Mouse (Mus musculus) kidney, adult 2 months (tissue): ENCODE results near the gene Gm2a. TPM values are rescaled to one million over a fixed set of nuclear protein-coding genes. Genes with fewer than 3 reads are reported as not detected.
"Not testable (repeated sequence)": the region's sequence is repeated elsewhere in the genome, so short reads cannot be mapped to it uniquely, and the experiment has no call there.

Experiments used
- DNase-seq: peaks from one replicate; pipeline ENCODE4 v3.0.0; 2021
- H3K27ac ChIP-seq: fragments of 200-500 bp; 2 replicates; pipeline ENCODE4 v1.5.1; 2012; ENCODE audit warnings: low read depth, low read length, control low read depth, inconsistent platforms; ENCODE audit not compliant: insufficient read depth
- H3K27me3 ChIP-seq: fragments of 200-500 bp; replicated peaks from 2 replicates; pipeline ENCODE4 v1.6.1; 2012; ENCODE audit warnings: mild to moderate bottlenecking, moderate library complexity, low read length, inconsistent platforms; ENCODE audit not compliant: control insufficient read depth, insufficient read depth
- H3K36me3 ChIP-seq: fragments of 200-500 bp; 2 replicates; pipeline ENCODE4 v1.6.1; 2012; ENCODE audit warnings: mild to moderate bottlenecking, moderate library complexity, low read length, inconsistent platforms; ENCODE audit not compliant: control insufficient read depth, insufficient read depth
- H3K4me1 ChIP-seq: fragments of 200-500 bp; 2 replicates; pipeline ENCODE4 v1.6.1; 2011; ENCODE audit warnings: low read length; ENCODE audit not compliant: control insufficient read depth, insufficient read depth
- H3K4me3 ChIP-seq: fragments of 200-500 bp; 2 replicates; pipeline ENCODE4 v1.5.1; 2011; ENCODE audit warnings: mild to moderate bottlenecking, low read depth, low read length, control low read depth; ENCODE audit not compliant: insufficient read depth
- CTCF ChIP-seq: fragments of 200-500 bp; conservative IDR thresholded peaks from 2 replicates; pipeline ENCODE4 v1.5.1; 2011; ENCODE audit warnings: low read depth, mild to moderate bottlenecking, control low read depth, low read length, moderate library complexity, mixed read lengths; ENCODE audit not compliant: insufficient read depth, insufficient read length
- POLR2A ChIP-seq: fragments of 200-500 bp; IDR thresholded peaks from one replicate; pipeline ENCODE4 v1.6.1; 2011; ENCODE audit warnings: low read depth, low read length, control low read depth
- WGBS: fragments of 180-500 bp; shearing (Covaris S2); methylation state at CpG from one replicate; pipeline ENCODE4 v1.1.7; 2018; 5-methylcytosine and 5-hydroxymethylcytosine counted together
- polyA plus RNA-seq: library from polyadenylated mRNA; depleted of rRNA; stranded (reverse); fragments of >200 nt; gene quantifications from 2 replicates; pipeline ENCODE4 v1.2.3, GENCODE M21; 2012

The Gm2a gene
- polyA plus RNA-seq, 1 experiment = 216 TPM

DNA sequence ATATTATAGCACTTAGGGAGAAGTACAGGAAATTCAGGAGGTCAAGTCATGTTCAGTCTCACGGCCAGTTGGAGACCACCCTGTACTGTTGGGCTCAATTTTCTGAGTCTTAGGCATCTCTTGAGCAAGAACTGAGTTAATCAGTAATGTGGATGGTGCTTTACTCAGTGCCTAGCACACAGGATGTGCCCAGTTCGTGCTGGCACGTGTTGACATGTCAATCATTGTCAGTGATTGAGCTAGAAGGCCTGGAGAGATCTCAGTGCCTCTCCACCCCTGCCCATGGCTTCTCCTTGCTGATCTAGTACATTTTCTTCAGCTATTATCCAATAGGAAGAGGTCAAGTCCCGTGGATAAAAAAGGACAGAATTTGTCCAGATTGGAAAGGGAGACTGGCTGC is 7.5 kb downstream of the Gm2a start:
- DNase-seq = peak; percentile 94
- Histone ChIP-seq H3K27ac (peak overlapping the region; percentile 69), H3K36me3 (no peaks in the 10 kb centered on the region; the same call in 1 of the 2 replicates), H3K4me3 (no peak overlapping the region), H3K27me3 (no peaks in the 10 kb centered on the region), H3K4me1 (peaks cover 16% of the 10 kb centered on the region; the same call in 1 of the 2 replicates)
- TF ChIP-seq CTCF (no peak), POLR2A (no peak)
- 41% methylated on average over 4 of the region's 4 CpGs for WGBS

DNA sequence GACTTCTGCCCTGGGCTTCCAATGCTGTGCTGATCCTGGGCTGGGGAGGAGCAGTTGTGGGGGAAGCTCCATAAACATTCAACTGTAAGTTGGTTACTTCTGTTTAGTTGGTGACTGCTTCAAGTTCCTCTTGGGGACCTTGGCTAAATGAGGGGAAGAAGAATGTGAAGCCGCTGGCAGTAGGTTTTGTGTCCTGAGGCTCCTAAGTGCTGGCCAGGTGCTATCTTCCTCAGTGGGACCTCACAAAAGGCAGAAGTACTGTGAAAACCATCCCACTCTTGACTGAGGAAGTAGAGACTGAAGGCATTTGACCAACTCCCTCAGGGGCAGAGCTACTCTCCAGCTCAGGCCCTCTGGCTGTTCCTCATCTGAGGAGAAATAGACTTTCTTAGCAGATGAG is 8.7 kb downstream of the Gm2a start:
- WGBS = 97% methylated on average over 1 of the region's 1 CpGs
- H3K4me1 ChIP-seq = peaks cover 16% of the 10 kb centered on the region; the same call in 1 of the 2 replicates

DNA sequence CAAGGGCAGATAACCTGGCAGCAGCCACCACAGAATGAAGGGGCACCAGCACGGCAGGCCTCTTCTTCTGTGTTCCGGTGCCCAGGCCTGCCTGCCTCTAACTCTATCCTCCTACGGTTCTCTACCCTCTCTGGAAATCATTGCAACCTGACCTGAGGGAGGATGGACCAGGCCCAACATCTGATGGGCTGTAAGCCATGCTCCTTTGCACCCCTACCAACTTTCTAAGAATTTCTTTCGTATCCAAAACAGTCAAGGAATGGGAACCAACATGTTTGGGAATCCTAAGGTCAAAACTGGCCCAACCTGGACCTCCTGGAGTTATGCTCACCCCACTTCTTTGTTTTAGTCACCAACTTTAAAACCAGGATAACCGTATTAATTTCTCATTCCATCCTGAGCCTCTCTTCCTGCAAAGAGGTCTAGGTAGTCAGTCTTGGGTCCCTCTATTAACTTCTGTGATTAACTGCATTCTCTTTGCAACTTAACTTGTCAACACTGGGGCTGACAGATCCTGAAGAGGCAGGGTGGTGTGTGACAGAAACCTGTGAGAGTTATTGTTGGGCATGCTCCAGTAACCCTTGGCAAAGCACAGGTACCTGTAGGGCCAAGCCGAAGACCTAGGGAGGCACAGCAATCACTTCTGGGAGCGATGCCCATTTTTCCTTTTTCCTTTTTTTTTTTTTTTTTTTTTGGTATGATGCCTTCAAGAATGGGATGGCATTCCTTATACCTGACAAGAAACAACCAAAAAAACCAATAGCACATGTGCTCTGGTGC is 11.8 kb downstream of the Gm2a start:
- peak; percentile 57 for DNase-seq
- peaks cover 7% of the 10 kb centered on the region; the same call in 1 of the 2 replicates for H3K4me1 ChIP-seq
- H3K27me3 ChIP-seq = no peaks in the 10 kb centered on the region
- no peaks in the 10 kb centered on the region; the same call in 1 of the 2 replicates for H3K36me3 ChIP-seq
- 72% methylated on average over 7 of the region's 7 CpGs for WGBS
- TF ChIP-seq POLR2A (no peak), CTCF (no peak)
- no peak overlapping the region for H3K4me3 ChIP-seq
- no peak overlapping the region for H3K27ac ChIP-seq

More for the DNA sequence above, 8.7 kb downstream of the Gm2a start:
- TF ChIP-seq POLR2A (no peak), CTCF (no peak)
- H3K4me3 ChIP-seq = no peak overlapping the region
- H3K27ac ChIP-seq = no peak overlapping the region
- no peaks in the 10 kb centered on the region for H3K27me3 ChIP-seq
- no peak for DNase-seq
- no peaks in the 10 kb centered on the region; the same call in 1 of the 2 replicates for H3K36me3 ChIP-seq

DNA sequence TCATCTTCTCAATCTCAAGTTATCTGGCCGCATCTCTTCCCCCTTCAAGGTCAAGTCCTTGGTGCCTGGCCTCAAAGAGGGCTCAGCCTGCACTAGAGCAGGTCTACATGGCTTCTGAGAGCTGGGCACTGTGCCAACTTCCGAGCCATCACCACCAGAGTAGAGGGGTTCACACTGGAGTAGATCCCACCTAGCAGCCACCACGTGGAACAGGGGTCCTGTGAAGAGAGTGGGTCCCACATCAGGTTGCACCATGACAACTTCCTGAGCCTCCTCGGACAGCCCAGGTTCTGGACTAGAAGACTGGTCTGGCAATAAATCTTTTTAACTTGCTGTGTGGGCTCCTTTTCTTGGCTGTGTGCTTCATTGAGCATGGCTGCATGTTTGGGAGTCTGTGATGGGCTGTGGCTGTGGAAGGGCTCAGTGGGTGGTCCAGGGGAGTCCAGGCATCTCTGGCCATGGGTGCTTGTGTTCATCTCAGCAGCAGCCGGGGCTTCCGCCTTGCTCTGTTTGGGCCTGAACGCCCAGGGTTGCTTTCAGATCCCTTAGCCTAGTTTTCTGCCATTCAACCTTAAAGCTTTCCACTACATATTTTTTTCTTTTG is 12.8 kb downstream of the Gm2a start:
- Histone ChIP-seq H3K27me3 (no peaks in the 10 kb centered on the region), H3K4me3 (no peak overlapping the region), H3K4me1 (peaks cover 6% of the 10 kb centered on the region; the same call in 1 of the 2 replicates), H3K36me3 (no peaks in the 10 kb centered on the region; the same call in 1 of the 2 replicates), H3K27ac (no peak overlapping the region)
- no peak for DNase-seq
- 44% methylated on average over 7 of the region's 7 CpGs for WGBS
- TF ChIP-seq POLR2A (no peak), CTCF (no peak)

DNA sequence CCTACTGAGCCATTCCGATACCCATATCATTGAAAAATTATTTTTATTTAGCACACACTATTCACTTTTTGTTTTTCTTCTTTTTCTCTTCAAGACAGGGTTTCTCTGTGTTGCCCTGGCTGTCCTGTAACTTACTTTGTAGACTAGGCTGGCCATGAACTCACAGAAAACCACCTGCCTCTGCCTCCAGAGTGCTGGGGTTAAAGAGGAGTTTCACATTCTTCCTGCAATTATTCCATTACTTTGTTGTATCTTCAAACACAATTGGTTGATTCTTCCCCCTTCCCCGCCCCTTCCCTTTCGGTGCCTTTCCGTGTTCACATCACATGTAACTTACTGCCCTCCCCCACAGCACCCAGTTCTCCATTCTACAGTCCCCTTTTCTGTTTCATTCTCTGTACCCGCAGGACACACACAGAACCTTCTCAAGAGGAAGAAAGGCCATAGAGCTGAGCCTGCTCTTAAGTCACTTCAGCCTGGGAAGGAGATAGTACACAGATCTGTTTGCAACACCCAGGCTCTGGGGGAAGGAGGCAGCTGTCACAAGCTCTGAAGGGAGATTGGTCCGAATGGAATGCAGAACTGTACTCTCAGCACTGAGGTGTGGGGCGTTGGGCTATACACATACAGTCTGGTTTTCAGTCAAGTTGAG is 15.4 kb downstream of the Gm2a start:
- no peak overlapping the region for H3K4me3 ChIP-seq
- no peaks in the 10 kb centered on the region for H3K27me3 ChIP-seq
- no peak overlapping the region for H3K27ac ChIP-seq
- WGBS = 72% methylated on average over 7 of the region's 7 CpGs
- DNase-seq = peak; percentile 36
- no peaks in the 10 kb centered on the region; the same call in 1 of the 2 replicates for H3K36me3 ChIP-seq
- no peak for TF ChIP-seq POLR2A
- no peak for TF ChIP-seq CTCF
- H3K4me1 ChIP-seq = 0 out of 2 replicates have a peak, but pooled peaks cover 3% of the 10 kb centered on the region

DNA sequence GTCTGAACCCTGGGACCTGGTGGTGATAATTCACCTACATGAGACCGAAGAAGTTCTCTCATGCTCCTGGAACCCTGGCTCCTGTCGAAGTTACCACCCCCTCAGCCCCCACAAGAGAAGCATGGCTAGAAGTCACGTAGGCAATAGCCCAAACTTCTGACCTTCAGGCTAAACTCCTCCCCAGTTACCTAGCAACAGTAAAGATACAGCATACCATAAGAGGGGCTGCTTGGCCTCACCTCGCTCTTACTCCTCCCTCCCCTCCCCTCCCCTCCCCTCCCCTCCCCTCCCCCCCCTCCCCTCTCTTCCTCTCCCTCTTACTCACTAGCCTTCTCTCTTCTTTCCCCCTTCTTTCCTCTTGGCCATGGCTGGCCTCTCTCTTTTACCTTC is 15.9 kb downstream of the Gm2a start:
- H3K27me3 ChIP-seq, H3K4me3 ChIP-seq, H3K4me1 ChIP-seq, H3K27ac ChIP-seq, H3K36me3 ChIP-seq, DNase-seq: not testable (repeated sequence)
- WGBS = 47% methylated on average over 3 of the region's 4 CpGs

DNA sequence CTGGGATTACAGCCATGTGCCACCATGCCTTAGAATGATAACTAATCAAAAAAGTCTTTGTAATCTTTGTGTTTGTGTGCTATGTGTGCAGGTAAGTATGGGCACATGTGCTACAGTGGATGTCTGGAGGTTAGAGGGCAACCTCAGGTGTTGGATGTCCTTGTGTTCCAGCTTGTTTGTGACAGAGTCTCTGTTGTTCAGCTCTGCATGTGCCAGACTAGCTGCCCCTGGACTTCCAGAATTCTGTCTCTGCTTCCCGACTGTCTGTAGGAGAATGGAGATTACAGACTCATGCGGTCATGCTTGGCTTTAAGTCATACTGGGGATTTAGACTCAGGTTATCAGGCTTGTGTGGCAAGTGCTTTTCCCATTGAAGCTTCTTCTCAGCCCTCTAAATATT is 16.4 kb downstream of the Gm2a start:
- Histone ChIP-seq H3K4me3 (no peak overlapping the region), H3K27me3 (no peaks in the 10 kb centered on the region), H3K4me1 (0 out of 2 replicates have a peak, but pooled peaks cover 3% of the 10 kb centered on the region), H3K27ac (no peak overlapping the region), H3K36me3 (no peaks in the 10 kb centered on the region; the same call in 1 of the 2 replicates)
- no peak for DNase-seq
- WGBS = 92% methylated on average over 2 of the region's 2 CpGs
- TF ChIP-seq POLR2A (no peak), CTCF (no peak)
